Mouse (Mus musculus): ENCODE measurements around the gene Mis12. TPM values are rescaled to one million over a fixed set of nuclear protein-coding genes. Genes with fewer than 3 reads are reported as not detected.

Gene Mis12
- total and polyA plus RNA-seq, 2 experiments from 2014 or later = 5.5 to 11.4 TPM

DNA sequence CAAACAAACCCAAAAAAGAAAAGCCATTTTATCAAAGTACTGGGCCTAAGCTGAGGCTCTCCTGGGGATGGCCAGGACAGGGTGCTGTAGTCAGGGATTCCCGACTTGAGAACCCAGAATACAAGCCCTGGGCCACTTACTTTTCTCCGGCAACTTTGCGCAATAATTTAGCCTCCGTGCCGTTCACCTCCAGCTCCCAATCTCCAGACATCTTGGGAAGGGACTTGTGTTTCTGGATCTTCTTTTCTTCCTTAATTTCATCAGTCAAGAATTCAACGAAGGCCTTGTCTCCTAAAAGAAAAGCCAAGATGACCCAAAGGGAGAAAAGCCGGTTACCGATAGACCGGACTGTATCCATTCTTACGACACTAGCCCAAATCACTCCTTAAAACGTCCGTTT, 37.4 kb upstream of the Mis12 start:
- 5% methylated on average over 12 of the region's 12 CpGs for WGBS
- Histone ChIP-seq H3K9ac (replicated peaks; ENCODE audit: low read depth, low read length) (peak overlapping the region; percentile 89), H3K4me2 (ENCODE audit: low read depth, low read length) (peak overlapping the region; percentile 85), H3K9me3 (replicated peaks; ENCODE audit: control insufficient read depth, low read length) (no peaks in the 10 kb centered on the region), H3K4me1 (ENCODE audit: control insufficient read depth, insufficient read depth) (peaks cover 8% of the 10 kb centered on the region; the same call in 1 of the 2 replicates), H3K27me3 (ENCODE audit: control insufficient read depth, insufficient read depth, low read length) (no peaks in the 10 kb centered on the region), H3K36me3 (replicated peaks; ENCODE audit: control insufficient read depth, insufficient read depth, low read length) (peaks cover 69% of the 10 kb centered on the region), H3K4me3 (ENCODE audit: low read depth, low read length) (peak overlapping the region; percentile 99), H3K27ac (ENCODE audit: low read depth) (no peak overlapping the region)
- ATAC-seq (ENCODE audit: insufficient read depth, low read depth) (no peak), DNase-seq (ENCODE audit: low spot score) (no peak)
- TF ChIP-seq EP300 (IDR thresholded peaks at IDR 0.05; ENCODE audit: low read depth) = no peak
- TF ChIP-seq CTCF (IDR thresholded peaks at IDR 0.05; ENCODE audit: low read depth) = no peak

DNA sequence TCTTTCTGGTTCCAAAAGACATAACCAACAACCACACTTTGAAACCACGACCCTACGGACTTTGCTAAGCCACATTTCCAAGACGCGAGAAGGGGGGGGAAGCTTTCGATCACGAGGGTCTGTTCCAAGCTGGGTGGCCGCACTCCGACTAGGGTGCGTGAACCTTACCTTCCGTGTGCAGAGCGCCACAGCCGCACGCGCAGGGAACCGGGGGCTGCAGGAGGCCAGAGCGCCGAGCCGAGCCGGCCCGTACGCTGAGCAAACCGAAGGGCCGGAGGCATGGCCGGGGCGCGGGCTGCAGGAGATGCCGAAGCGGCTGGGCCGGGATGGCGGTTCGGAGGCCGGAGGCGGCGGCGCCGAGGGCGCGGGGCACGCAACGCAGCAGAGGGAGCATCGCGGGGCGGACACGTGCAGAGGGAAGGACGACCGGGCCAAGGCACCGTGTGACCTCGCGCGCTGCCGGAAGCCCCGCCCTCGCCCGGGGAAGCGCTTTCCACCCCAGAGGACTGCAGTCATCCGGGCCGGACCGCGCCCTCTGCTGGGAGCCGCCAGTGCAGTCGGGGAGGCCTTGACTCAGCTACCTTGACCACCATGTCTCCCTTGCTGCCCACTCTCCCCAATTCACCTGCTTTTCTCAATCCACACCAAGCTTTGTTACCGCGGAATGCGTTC, 36.7 kb upstream of the Mis12 start, which contains the start of gene C1qbp:
Gene C1qbp, minus strand, starts transcription at position 470 of the 672 bp plus-strand sequence.
- Histone ChIP-seq H3K27ac (ENCODE audit: low read depth) (peak within 1 kb of the TSS; percentile 84), H3K9me3 (replicated peaks; ENCODE audit: control insufficient read depth, low read length) (no peaks in the 10 kb centered on the region)
- peak; percentile 89 for TF ChIP-seq EP300 (IDR thresholded peaks at IDR 0.05; ENCODE audit: low read depth)
- TF ChIP-seq CTCF (IDR thresholded peaks at IDR 0.05; ENCODE audit: low read depth) = peak; percentile 94

GRCm38 (mm10) chr11:71001167-71001566, 18.2 kb upstream of the Mis12 start:
- no peak for ATAC-seq (ENCODE audit: insufficient read depth, low read depth)
- no peak overlapping the region for H3K4me2 ChIP-seq (ENCODE audit: low read depth, low read length)
- 87% methylated on average over 4 of the region's 4 CpGs for whole genome bisulfite sequencing

More for the DNA sequence above, 36.7 kb upstream of the Mis12 start, which contains the start of gene C1qbp:
- H3K36me3 ChIP-seq (replicated peaks; ENCODE audit: control insufficient read depth, insufficient read depth, low read length) = peaks cover 68% of the 10 kb centered on the region
- H3K27me3 ChIP-seq (ENCODE audit: control insufficient read depth, insufficient read depth, low read length) = no peaks in the 10 kb centered on the region
- peak within 1 kb of the TSS; percentile 85 for H3K4me2 ChIP-seq (ENCODE audit: low read depth, low read length)
- ATAC-seq (ENCODE audit: insufficient read depth, low read depth) (peak; percentile 96), DNase-seq (ENCODE audit: low spot score) (peak; percentile 84)
- peaks cover 8% of the 10 kb centered on the region; the same call in 1 of the 2 replicates for H3K4me1 ChIP-seq (ENCODE audit: control insufficient read depth, insufficient read depth)
- WGBS = under 1% methylated on average over 50 of the region's 64 CpGs
- peak within 1 kb of the TSS; percentile 89 for H3K9ac ChIP-seq (replicated peaks; ENCODE audit: low read depth, low read length)
- peak within 1 kb of the TSS; percentile 99 for H3K4me3 ChIP-seq (ENCODE audit: low read depth, low read length)

DNA sequence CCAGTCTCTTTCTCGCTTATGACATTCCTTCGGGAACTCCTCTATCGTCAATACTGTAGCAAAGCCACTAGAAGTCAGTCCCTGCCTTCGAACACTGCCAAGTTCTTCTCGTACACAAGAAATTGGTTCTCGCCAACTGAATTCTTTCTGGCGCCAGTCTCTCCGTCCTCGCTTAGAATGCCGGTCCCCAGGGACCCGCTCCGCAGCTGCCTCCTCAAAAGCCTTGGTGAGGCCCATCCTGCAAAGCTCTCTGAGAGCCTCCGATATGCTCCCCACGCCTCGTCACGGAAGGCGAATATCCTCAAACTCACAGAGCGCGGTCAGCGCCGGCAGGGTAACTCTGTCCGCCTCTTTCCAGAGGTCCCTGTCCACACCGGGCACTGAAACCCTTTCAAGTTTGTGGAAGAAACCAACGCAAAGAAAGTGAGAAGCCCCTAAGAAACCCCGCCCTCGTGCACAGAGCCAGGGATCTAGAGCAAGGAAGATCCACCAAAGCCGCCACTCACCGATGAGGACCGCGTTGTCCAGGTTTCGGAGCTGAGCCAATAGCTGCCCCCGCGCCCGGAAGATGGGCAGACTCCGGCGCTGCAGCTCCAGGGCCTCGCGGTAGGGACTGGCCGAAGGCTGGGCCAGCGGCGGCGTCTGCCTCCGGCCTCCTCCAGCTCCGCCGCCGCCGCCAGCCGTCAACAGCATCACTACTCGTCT, 15.6 kb upstream of the Mis12 start:
- H3K4me1 ChIP-seq (ENCODE audit: control insufficient read depth, insufficient read depth) = peaks cover 14% of the 10 kb centered on the region
- H3K4me3 ChIP-seq (ENCODE audit: low read depth, low read length) = peak overlapping the region; percentile 98
- under 1% methylated on average over 48 of the region's 49 CpGs for WGBS
- peaks cover 15% of the 10 kb centered on the region for H3K36me3 ChIP-seq (replicated peaks; ENCODE audit: control insufficient read depth, insufficient read depth, low read length)
- no peaks in the 10 kb centered on the region for H3K9me3 ChIP-seq (replicated peaks; ENCODE audit: control insufficient read depth, low read length)
- peak overlapping the region; percentile 98 for H3K4me2 ChIP-seq (ENCODE audit: low read depth, low read length)
- peak overlapping the region; percentile 71 for H3K9ac ChIP-seq (replicated peaks; ENCODE audit: low read depth, low read length)
- peak; percentile 48 for ATAC-seq (ENCODE audit: insufficient read depth, low read depth)
- H3K27ac ChIP-seq (ENCODE audit: low read depth) = peak overlapping the region; percentile 88
- no peak for TF ChIP-seq CTCF (IDR thresholded peaks at IDR 0.05; ENCODE audit: low read depth)
- no peak for TF ChIP-seq EP300 (IDR thresholded peaks at IDR 0.05; ENCODE audit: low read depth)
- DNase-seq (ENCODE audit: low spot score) = peak; percentile 31
- H3K27me3 ChIP-seq (ENCODE audit: control insufficient read depth, insufficient read depth, low read length) = no peaks in the 10 kb centered on the region

More at GRCm38 (mm10) chr11:71001167-71001566, 18.2 kb upstream of the Mis12 start:
- no peaks in the 10 kb centered on the region for H3K27me3 ChIP-seq (ENCODE audit: control insufficient read depth, insufficient read depth, low read length)
- H3K4me1 ChIP-seq (ENCODE audit: control insufficient read depth, insufficient read depth) = peaks cover 14% of the 10 kb centered on the region
- H3K4me3 ChIP-seq (ENCODE audit: low read depth, low read length) = no peak overlapping the region
- H3K36me3 ChIP-seq (replicated peaks; ENCODE audit: control insufficient read depth, insufficient read depth, low read length) = peaks cover 37% of the 10 kb centered on the region
- H3K9ac ChIP-seq (replicated peaks; ENCODE audit: low read depth, low read length) = no peak overlapping the region
- H3K9me3 ChIP-seq (replicated peaks; ENCODE audit: control insufficient read depth, low read length) = no peaks in the 10 kb centered on the region
- TF ChIP-seq EP300 (IDR thresholded peaks at IDR 0.05; ENCODE audit: low read depth) (no peak), CTCF (IDR thresholded peaks at IDR 0.05; ENCODE audit: low read depth) (no peak)
- H3K27ac ChIP-seq (ENCODE audit: low read depth) = no peak overlapping the region
- DNase-seq (ENCODE audit: low spot score) = no peak

DNA sequence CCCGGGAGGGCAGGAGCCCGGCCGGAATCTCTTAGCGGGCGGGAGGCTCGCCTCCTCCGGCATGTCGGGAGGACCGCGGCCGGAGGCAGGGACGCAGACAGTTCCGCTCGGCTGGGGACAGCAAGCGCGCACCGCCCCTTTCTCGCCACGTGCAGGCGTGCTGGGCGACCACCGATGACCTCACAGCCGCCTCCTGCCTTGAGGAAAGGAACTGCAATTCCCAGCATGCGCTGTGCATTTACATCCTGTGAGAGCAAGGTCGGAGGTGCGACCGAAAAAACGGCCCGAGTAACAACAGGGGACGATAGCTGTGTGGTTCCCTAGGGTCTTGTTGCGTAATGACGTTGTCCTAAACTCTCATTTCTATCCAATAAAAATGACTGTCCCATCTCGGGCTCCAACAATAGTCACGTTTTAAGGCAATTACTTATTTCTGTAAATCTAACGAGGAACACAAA, 15.1 kb upstream of the Mis12 start, which contains the start of gene Dhx33:
Gene Dhx33, minus strand, starts transcription at position 122 of the 458 bp plus-strand sequence.
- Histone ChIP-seq H3K4me1 (ENCODE audit: control insufficient read depth, insufficient read depth) (peaks cover 14% of the 10 kb centered on the region), H3K9me3 (replicated peaks; ENCODE audit: control insufficient read depth, low read length) (no peaks in the 10 kb centered on the region), H3K27me3 (ENCODE audit: control insufficient read depth, insufficient read depth, low read length) (no peaks in the 10 kb centered on the region), H3K9ac (replicated peaks; ENCODE audit: low read depth, low read length) (peak within 1 kb of the TSS; percentile 71), H3K27ac (ENCODE audit: low read depth) (peak within 1 kb of the TSS; percentile 88), H3K4me3 (ENCODE audit: low read depth, low read length) (peak within 1 kb of the TSS; percentile 98), H3K4me2 (ENCODE audit: low read depth, low read length) (peak within 1 kb of the TSS; percentile 98), H3K36me3 (replicated peaks; ENCODE audit: control insufficient read depth, insufficient read depth, low read length) (peaks cover 16% of the 10 kb centered on the region)
- peak; percentile 97 for DNase-seq (ENCODE audit: low spot score)
- WGBS = under 1% methylated on average over 33 of the region's 35 CpGs
- ATAC-seq (ENCODE audit: insufficient read depth, low read depth) = peak; percentile 98
- TF ChIP-seq EP300 (IDR thresholded peaks at IDR 0.05; ENCODE audit: low read depth) = no peak
- TF ChIP-seq CTCF (IDR thresholded peaks at IDR 0.05; ENCODE audit: low read depth) = peak; percentile 31
